Mouse (Mus musculus) erythroblast, embryonic 14.5 days (primary cell): ENCODE measurements around the gene Aebp1. TPM values are rescaled to one million over a fixed set of nuclear protein-coding genes. Genes with fewer than 3 reads are reported as not detected.

Source experiments
- H3K27me3 ChIP-seq: 2 replicates; pipeline ENCODE4 v1.6.1; 2012; ENCODE audit warnings: inconsistent platforms; ENCODE audit not compliant: control insufficient read depth
- H3K36me3 ChIP-seq: 2 replicates; pipeline ENCODE4 v1.6.1; 2012; ENCODE audit warnings: mild to moderate bottlenecking, inconsistent platforms; ENCODE audit not compliant: control insufficient read depth
- H3K4me1 ChIP-seq: 2 replicates; pipeline ENCODE4 v1.6.1; 2012; ENCODE audit warnings: inconsistent platforms; ENCODE audit not compliant: control insufficient read depth
- H3K4me3 ChIP-seq: replicated peaks from 2 replicates; pipeline ENCODE3; 2012; ENCODE audit warnings: moderate library complexity, mild to moderate bottlenecking, inconsistent platforms
- H3K9me3 ChIP-seq: 2 replicates; pipeline ENCODE4 v1.6.1; 2012; ENCODE audit warnings: low read length, inconsistent platforms, mixed read lengths; ENCODE audit not compliant: control insufficient read depth
- GATA1 ChIP-seq: IDR thresholded peaks from 2 replicates; pipeline ENCODE4 v1.6.1; 2012; ENCODE audit warnings: low read length, inconsistent platforms, mixed read lengths
- TAL1 ChIP-seq: IDR thresholded peaks from 3 replicates; pipeline ENCODE4 v1.6.1; 2012; ENCODE audit warnings: low read length, inconsistent platforms, mixed read lengths
- polyA plus RNA-seq: library from polyadenylated mRNA; stranded (reverse); fragments of >175 nt; gene quantifications from 2 replicates; pipeline ENCODE4 v1.2.3, GENCODE M21; 2012

Gene Aebp1
- polyA plus RNA-seq, 1 experiment: 0.02 TPM

DNA sequence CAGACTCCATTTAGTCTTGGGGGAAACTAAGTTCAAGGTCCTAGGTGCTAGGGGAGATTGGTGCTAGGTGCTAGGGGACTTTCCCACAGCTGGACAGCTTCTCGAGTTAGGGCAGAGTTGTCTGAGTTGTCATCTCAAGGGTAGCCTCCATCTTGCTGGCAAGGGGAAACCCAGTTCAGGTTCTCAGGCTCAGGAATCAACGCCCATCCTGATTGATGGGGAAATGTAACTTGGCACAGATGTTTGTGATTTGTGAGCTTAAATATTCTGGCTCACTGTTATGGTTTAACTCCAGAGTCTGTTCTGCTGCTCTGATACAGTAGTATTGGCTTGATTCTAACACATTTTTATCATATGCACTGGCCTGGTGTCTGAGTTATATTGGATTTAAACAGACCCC, 56.4 kb downstream of the Aebp1 start:
- TF ChIP-seq TAL1: no peak
- no peak for TF ChIP-seq GATA1
- Histone ChIP-seq H3K4me1 (peaks cover 5% of the 10 kb centered on the region), H3K9me3 (no peaks in the 10 kb centered on the region), H3K4me3 (no peak overlapping the region), H3K36me3 (no peaks in the 10 kb centered on the region), H3K27me3 (no peaks in the 10 kb centered on the region)

DNA sequence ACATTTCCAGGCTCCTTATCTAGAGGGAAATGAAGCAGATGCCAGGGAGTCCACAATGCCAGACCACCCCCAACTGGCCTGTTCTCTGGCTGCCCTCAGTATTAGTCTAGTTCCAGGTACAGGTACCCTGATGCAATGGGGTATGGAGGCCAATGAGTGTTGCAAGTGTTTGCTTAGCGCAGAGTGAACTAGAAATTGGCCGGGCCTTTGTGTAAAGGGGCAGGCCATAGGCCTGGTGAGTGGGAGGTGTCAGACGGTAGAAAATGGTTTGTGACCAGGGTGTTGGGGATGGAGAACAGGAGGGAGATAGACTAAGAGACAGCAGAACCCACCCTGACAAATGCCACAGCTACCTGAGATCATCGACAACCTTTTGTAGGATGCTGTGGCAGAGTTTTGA, 57.9 kb downstream of the Aebp1 start:
- Histone ChIP-seq H3K9me3 (no peaks in the 10 kb centered on the region), H3K4me3 (no peak overlapping the region), H3K4me1 (peaks cover 5% of the 10 kb centered on the region), H3K36me3 (no peaks in the 10 kb centered on the region), H3K27me3 (no peaks in the 10 kb centered on the region)
- TF ChIP-seq GATA1 (no peak), TAL1 (no peak)

GRCm38 (mm10) chr11:5920323-5920960, 58.7 kb downstream of the Aebp1 start:
- Histone ChIP-seq H3K27me3 (no peaks in the 10 kb centered on the region), H3K4me1 (peaks cover 5% of the 10 kb centered on the region), H3K9me3 (no peaks in the 10 kb centered on the region), H3K36me3 (no peaks in the 10 kb centered on the region), H3K4me3 (no peak overlapping the region)
- TF ChIP-seq TAL1: no peak
- TF ChIP-seq GATA1: no peak

Other genes starting within 250 kb of the Aebp1 start
- 10.8 and 14.0 TPM in 2 replicates for gene Mrps24, start 146.3 kb upstream of the Aebp1 start, polyA plus RNA-seq
- gene Urgcp, start 99.6 kb upstream of the Aebp1 start, polyA plus RNA-seq: 0.40 and 0.51 TPM in 2 replicates
- 5.7 and 5.8 TPM in 2 replicates for gene Dbnl, start 73.5 kb upstream of the Aebp1 start, polyA plus RNA-seq
- not detected in 2 replicates for gene Pgam2, start 58.2 kb upstream of the Aebp1 start, polyA plus RNA-seq
- gene Polm, start 23.9 kb upstream of the Aebp1 start, polyA plus RNA-seq: 0.09 and 0.13 TPM in 2 replicates
- 23.0 and 25.9 TPM in 2 replicates for gene Pold2, start 16.3 kb downstream of the Aebp1 start, polyA plus RNA-seq
- gene Myl7, start 36.8 kb downstream of the Aebp1 start, polyA plus RNA-seq: 0.56 and 0.86 TPM in 2 replicates
- not detected in 2 replicates for gene Gck, start 88.1 kb downstream of the Aebp1 start, polyA plus RNA-seq
- 0.60 and 1.2 TPM in 2 replicates for gene Ykt6, start 93.7 kb downstream of the Aebp1 start, polyA plus RNA-seq
- not detected in 2 replicates for gene Camk2b, start 204.4 kb downstream of the Aebp1 start, polyA plus RNA-seq